Mouse (Mus musculus): Measurements from ENCODE around the gene Btbd10.

GRCm38 (mm10) chr7:113349089-113349488 is 20.1 kb downstream of the Btbd10 start:
- TF ChIP-seq CTCF (IDR thresholded peaks at IDR 0.05; ENCODE audit: low read depth) (no peak), EP300 (IDR thresholded peaks at IDR 0.05; ENCODE audit: low read depth) (no peak)

All from liver, postnatal 0 days (tissue).